Mouse (Mus musculus) stomach, embryonic 14.5 days (tissue): ENCODE results near the gene Cyp8b1. TPM values are rescaled to one million over a fixed set of nuclear protein-coding genes. Genes with fewer than 3 reads are reported as not detected.

ENCODE experiments used
- polyA plus RNA-seq: library from polyadenylated mRNA; unstranded; fragments of >200 nt; fragmentation: Nextera tagmentation; extraction: Ambion mirVana; gene quantifications from 2 replicates; pipeline ENCODE4 v1.2.1, GENCODE M21; 2014

The Cyp8b1 gene
- polyA plus RNA-seq, 1 experiment from 2014 or later, result not detected

Other genes with a start within 250 kb of the Cyp8b1 start
- 10.1 and 12.4 TPM in 2 replicates for gene Sec22c, start 210.8 kb downstream of the Cyp8b1 start, polyA plus RNA-seq
- gene Ss18l2, start 206.0 kb downstream of the Cyp8b1 start, polyA plus RNA-seq, result 136 TPM in 2 replicates
- gene Nktr, start 197.1 kb downstream of the Cyp8b1 start, polyA plus RNA-seq, result 88.1 and 102 TPM in 2 replicates
- 12.5 and 13.7 TPM in 2 replicates for gene Zfp651, start 157.0 kb downstream of the Cyp8b1 start, polyA plus RNA-seq
- gene Klhl40, start 138.7 kb downstream of the Cyp8b1 start, polyA plus RNA-seq, result 0.17 and 0.57 TPM in 2 replicates
- 0.78 and 1.1 TPM in 2 replicates for gene Hhatl, start 123.8 kb downstream of the Cyp8b1 start, polyA plus RNA-seq
- 1.4 TPM in 2 replicates for gene Ccdc13, start 76.8 kb downstream of the Cyp8b1 start, polyA plus RNA-seq
- gene Higd1a, start 57.9 kb downstream of the Cyp8b1 start, polyA plus RNA-seq, result 289 and 309 TPM in 2 replicates
- gene Ackr2, start 17.9 kb downstream of the Cyp8b1 start, polyA plus RNA-seq, result 0.25 and 0.32 TPM in 2 replicates
- 4.0 and 4.4 TPM in 2 replicates for gene Fam198a, start 34.7 kb upstream of the Cyp8b1 start, polyA plus RNA-seq
- gene Pomgnt2, start 80.8 kb upstream of the Cyp8b1 start, polyA plus RNA-seq, result 13.0 and 13.8 TPM in 2 replicates
- 37.2 and 40.3 TPM in 2 replicates for gene Snrk, start 201.0 kb upstream of the Cyp8b1 start, polyA plus RNA-seq